Mouse (Mus musculus) bone marrow, adult 2 months (tissue): ENCODE measurements around the gene Mbd3l2. TPM values are rescaled to one million over a fixed set of nuclear protein-coding genes. Genes with fewer than 3 reads are reported as not detected.
A peak's percentile ranks its signal among the peaks of the same experiment; 100 is the strongest.

ENCODE experiments used
- H3K27ac ChIP-seq: fragments of 200-500 bp; 2 replicates; pipeline ENCODE4 v1.5.1; 2012; ENCODE audit warnings: low read depth, mild to moderate bottlenecking, control low read depth, inconsistent platforms, low read length; ENCODE audit not compliant: control insufficient read depth, poor library complexity, insufficient read depth
- H3K4me1 ChIP-seq: fragments of 200-500 bp; 2 replicates; pipeline ENCODE4 v1.6.1; 2011; ENCODE audit warnings: low read length; ENCODE audit not compliant: control insufficient read depth, insufficient read depth
- H3K4me3 ChIP-seq: fragments of 200-500 bp; replicated peaks from 2 replicates; pipeline ENCODE3; 2011; ENCODE audit warnings: mild to moderate bottlenecking, low read depth, low read length, control low read depth; ENCODE audit not compliant: control insufficient read depth
- CTCF ChIP-seq: fragments of 200-500 bp; IDR thresholded peaks from 2 replicates; pipeline ENCODE4 v1.5.1; 2011; ENCODE audit warnings: low read length, control low read depth; ENCODE audit not compliant: control insufficient read depth, insufficient read depth
- POLR2A ChIP-seq: fragments of 200-500 bp; IDR thresholded peaks from 2 replicates; pipeline ENCODE4 v1.6.1; 2011; ENCODE audit warnings: low read depth, mild to moderate bottlenecking, control low read depth, low read length, borderline replicate concordance; ENCODE audit not compliant: control insufficient read depth
- WGBS: fragments of 180-500 bp; shearing (Covaris S2); methylation state at CpG from one replicate; pipeline ENCODE4 v1.1.7; 2018; 5-methylcytosine and 5-hydroxymethylcytosine counted together
- polyA plus RNA-seq: library from polyadenylated mRNA; stranded (reverse); fragments of >200 nt; gene quantifications from 2 replicates; pipeline ENCODE4 v1.2.4, GENCODE M21; 2011; ENCODE audit warnings: low replicate concordance; ENCODE audit not compliant: missing spikeins, insufficient read depth, insufficient read length

The Mbd3l2 gene
- polyA plus RNA-seq, 1 experiment: not detected

GRCm38 (mm10) chr9:18473324-18474128, 43.1 kb downstream of the Mbd3l2 start:
- Histone ChIP-seq H3K27ac (peak overlapping the region; percentile 27; the same call in 1 of the 2 replicates), H3K4me1 (peaks cover 1% of the 10 kb centered on the region; the same call in 1 of the 2 replicates), H3K4me3 (peak overlapping the region; percentile 77)
- WGBS: 4% methylated on average over 39 of the region's 39 CpGs
- no peak for TF ChIP-seq POLR2A
- no peak for TF ChIP-seq CTCF

GRCm38 (mm10) chr9:18478168-18478567, 47.7 kb downstream of the Mbd3l2 start, which contains the start of the genes Zfp558 and Mbd3l1:
Zfp558 (minus strand) TSS chr9:18478268.
Mbd3l1 (plus strand) TSS chr9:18478359.
- TF ChIP-seq POLR2A (no peak), CTCF (no peak)
- Histone ChIP-seq H3K4me3 (no peak within 1 kb of the TSS), H3K4me1 (peaks cover under 1% of the 10 kb centered on the region; the same call in 1 of the 2 replicates), H3K27ac (no peak within 1 kb of the TSS)
- 70% methylated on average over 3 of the region's 3 CpGs for WGBS

Other genes with a start within 250 kb of the Mbd3l2 start
- 17.5 and 19.1 TPM in 2 replicates for gene Chordc1, start 138.5 kb upstream of the Mbd3l2 start, polyA plus RNA-seq
- gene Naalad2, start 27.7 kb upstream of the Mbd3l2 start, polyA plus RNA-seq: not detected in 2 replicates
- 0.43 and 0.57 TPM in 2 replicates for gene Ubtfl1, start 26.2 kb upstream of the Mbd3l2 start, polyA plus RNA-seq
- gene Zfp558, start 47.6 kb downstream of the Mbd3l2 start, polyA plus RNA-seq: 0.90 TPM in 1 of 2 replicates, not detected in the other
- gene Mbd3l1, start 47.7 kb downstream of the Mbd3l2 start, polyA plus RNA-seq: not detected in 2 replicates
- gene Muc16, start 243.9 kb downstream of the Mbd3l2 start, polyA plus RNA-seq: not detected in 2 replicates